Mouse (Mus musculus): ENCODE results near the gene Syt10. TPM values are rescaled to one million over a fixed set of nuclear protein-coding genes. Genes with fewer than 3 reads are reported as not detected.

Gene Syt10
- polyA plus RNA-seq, 1 experiment from 2014 or later = not detected

Small RNA genes lying within 50 kb of the gene (microRNA-seq; reads per million reads assigned to microRNA genes)
- not detected for gene Gm24643

Other genes with a start within 250 kb of the Syt10 start
- 20.0 and 21.8 TPM in 2 replicates for gene Rabl2, start 249.9 kb downstream of the Syt10 start, polyA plus RNA-seq (2015; fragmentation: Nextera tagmentation; extraction: Ambion mirVana)

All from heart, embryonic 16.5 days (tissue).